Mouse (Mus musculus): ENCODE data around the gene Scrn2.

Scrn2 gene

DNA sequence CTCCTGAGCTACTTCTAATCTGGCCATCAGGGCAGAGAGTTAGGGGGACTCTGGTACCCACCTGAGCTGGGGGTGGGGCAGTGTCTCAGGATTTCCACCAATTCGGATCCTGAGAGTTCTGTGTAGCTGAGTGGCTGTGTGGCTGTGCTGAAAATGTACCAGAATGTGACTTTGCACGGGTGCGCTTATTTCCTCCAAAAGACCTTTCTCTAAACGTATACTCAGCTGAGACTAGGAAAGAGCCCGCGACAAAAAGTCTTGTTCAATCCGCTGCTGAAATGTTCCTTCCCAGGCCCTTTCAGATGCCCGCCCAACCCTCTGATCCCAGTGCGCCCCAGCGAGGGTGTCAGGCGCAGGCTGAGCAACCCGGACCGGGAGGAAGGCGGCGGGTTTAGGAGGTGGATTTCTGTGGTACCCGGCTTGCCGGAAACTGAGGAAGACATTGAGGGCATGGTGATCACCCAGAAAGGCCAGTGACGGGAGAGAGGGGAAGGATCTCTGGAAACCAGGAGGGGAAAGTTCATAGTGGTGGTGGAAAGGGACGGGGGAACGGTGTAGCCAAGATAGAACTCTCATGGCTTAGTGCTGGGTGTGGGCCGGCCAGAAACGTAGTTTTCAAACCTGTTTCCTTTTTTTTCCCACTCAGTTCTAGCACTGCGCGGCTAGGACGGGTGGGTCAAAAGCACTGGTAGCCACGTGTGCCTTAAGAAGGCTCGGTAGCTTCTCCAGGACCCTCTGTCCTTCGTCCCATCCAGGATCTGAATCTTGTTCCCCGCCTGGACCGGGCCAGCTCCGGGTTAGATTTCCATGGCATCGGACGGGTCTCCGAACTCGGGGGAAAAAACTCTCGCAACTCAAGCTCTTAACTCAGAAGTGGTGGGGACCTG is 11.8 kb upstream of the Scrn2 start:
- peak; percentile 57 for DNase-seq (ENCODE audit: low read depth, low spot score)

DNA sequence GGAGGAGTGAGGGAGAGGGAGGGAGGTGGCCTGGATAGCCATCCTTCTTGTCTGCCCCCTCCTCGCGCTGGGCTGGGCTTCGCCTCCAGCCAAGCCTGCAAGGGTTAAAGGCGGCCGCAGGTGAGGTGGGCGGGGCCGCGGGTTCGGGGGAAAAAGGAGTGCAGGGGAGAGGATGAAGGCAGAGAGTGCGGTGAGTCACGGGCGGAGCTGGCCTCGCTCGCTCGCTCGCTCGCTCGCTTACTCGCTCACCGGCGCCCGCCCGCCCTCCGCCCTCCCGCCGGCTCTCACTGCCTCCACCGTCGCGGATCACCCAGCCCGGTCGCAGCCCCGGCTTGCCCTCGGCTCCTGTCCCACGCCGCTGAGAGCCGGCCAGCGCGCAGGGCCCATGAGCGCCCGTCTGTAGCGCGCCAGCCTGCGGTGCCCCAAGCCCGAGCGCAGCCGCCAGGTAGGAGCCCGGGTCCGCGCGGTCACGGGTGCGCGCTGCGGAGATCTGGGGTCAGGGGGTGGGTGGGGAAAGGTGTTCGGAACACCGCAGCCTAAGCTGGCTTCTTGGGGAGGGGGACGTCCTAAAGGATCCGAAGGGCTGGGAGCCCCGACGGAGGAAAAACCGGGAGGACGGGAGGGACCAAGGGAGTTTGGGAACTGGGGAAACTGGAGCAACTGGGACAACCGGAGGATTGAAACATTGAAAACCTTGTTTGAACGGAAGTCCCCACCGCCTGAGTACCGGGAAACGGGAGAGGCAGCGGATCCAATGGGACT is 11.0 kb upstream of the Scrn2 start:
- DNase-seq (ENCODE audit: low read depth, low spot score) = peak; percentile 74

DNA sequence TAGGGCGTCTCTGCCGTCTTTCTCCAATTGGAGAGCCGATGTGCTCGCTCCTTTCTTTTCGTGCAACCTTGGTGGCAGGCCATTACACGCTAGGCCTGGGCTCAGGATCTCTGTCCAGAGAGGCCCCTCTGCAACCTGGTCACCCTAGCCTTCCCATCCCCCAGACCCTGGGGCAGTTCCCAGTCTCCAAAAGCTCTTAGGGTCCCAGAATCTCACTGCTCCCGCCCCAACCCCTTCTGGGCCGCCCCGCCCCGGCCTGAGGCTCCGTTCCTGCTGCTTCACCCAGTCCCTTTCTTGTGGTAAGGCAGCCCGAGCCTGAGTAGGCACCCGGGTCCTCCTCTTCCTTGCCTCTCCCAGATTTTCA is 10.4 kb upstream of the Scrn2 start:
- no peak for DNase-seq (ENCODE audit: low read depth, low spot score)

DNA sequence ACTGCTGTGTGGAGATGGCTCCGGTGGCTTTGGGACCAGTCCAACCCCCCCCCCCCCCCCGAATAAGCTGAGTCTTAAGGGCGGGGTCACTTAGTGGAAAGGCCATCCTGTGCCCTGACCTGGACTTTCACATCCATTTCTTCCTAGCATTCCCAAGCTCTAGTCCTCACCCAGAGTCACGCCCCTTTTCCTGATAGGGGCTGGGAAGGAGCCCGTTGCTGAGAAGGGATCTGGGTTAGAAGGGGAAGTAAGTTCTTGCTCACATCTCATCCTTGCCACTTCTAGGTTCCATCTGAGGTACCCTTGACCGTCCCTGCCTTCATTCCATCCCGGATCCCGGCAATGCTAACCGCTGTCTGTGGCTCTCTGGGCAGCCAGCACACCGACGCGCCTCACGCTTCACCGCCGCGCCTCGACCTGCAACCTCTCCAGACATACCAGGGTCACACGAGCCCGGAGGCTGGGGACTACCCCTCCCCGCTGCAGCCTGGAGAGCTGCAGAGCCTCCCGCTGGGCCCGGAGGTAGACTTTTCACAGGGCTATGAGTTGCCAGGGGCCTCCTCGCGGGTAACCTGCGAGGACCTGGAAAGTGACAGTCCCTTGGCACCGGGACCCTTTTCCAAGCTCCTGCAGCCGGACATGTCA is 8.5 kb upstream of the Scrn2 start:
- DNase-seq (ENCODE audit: low read depth, low spot score) = peak; percentile 68

DNA sequence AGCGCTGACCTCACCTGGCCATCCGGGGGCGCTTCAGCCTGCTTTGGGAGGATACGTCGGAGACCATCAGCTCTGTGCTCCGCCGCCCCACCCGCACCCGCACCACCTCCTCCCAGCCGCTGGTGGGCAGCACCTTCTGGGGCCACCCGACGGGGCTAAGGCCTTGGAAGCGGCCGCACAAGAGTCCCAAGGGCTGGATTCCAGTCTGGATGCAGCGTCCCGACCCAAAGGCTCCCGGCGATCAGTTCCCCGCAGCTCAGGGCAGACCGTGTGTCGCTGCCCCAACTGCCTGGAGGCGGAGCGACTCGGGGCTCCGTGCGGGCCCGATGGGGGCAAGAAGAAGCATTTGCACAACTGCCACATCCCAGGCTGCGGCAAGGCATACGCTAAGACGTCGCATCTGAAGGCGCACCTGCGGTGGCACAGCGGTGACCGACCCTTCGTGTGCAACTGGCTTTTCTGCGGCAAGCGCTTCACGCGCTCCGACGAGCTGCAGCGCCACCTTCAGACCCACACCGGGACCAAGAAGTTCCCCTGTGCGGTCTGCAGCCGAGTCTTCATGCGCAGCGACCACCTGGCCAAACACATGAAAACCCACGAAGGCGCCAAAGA is 7.8 kb upstream of the Scrn2 start:
- peak; percentile 95 for DNase-seq (ENCODE audit: low read depth, low spot score)

DNA sequence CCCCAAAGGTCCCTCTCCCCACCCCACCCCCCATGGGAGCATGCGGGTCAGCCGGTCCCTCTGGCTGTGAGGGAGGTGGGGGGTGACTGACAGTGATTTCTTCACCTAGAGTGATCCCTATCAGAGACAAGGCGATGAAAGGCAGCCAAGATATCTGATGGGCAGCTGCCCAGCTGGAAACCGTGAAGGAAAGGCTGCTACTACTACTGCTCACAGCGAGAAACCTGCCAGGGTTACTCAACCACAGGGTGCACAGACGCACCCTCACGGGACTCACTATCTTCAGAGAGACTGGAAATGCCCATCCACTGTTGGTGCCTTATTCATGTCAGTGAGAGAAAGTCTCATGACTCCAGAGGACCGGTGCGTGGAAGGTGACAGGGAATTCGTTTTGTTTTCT is 4.8 kb upstream of the Scrn2 start:
- no peak for DNase-seq (ENCODE audit: low read depth, low spot score)

DNA sequence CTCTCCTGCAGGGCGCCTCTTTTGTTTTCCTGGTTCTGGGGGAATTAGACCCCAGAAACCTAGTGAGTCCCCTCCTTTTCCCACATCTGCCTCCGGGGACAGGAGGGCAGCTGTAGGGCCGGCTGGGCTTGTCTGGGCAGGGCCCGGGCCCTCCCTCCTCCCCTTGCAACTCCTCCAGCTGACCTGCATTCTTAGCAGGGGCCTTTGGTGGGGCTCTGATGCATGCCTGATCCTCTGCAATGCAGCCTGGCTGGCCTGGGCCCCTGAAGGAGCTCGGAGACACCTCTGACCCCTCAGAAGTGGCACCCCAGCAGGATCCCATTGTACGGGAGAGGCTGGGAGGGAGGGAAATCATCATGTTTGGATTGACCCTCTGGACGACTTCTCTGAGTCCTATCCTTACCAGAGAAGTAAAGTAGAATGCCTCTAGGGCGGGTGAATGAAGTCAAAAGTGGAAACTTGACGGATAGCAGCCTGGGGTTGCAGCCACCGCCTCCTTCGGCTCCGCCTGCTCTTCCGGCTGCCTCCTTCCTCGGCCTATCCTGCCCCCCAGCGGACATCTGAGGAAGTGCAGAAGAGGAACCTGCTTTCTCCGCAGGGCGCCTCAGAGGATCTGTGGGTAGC is 3.9 kb upstream of the Scrn2 start:
- peak; percentile 95 for DNase-seq (ENCODE audit: low read depth, low spot score)

DNA sequence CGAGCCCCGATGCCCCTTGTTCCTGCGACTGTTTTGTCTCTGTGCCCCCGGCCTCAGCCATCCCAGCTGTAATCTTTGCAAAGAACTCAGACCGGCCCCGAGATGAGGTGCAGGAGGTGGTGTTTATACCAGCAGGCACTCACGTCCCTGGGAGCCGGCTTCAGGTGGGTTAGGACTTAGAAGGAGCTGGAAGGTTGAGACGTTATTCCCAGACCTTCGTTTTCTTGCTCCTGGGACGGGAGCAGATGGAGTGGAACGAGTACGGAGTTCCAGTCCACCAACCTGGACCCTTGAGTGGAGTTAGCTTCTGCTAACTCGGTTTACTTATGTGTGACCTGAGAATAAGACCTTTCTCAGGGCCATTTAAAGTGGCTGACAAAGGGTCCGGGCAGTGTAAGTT is 688 bp downstream of the Scrn2 start:
- no peak for DNase-seq (ENCODE audit: low read depth, low spot score)

DNA sequence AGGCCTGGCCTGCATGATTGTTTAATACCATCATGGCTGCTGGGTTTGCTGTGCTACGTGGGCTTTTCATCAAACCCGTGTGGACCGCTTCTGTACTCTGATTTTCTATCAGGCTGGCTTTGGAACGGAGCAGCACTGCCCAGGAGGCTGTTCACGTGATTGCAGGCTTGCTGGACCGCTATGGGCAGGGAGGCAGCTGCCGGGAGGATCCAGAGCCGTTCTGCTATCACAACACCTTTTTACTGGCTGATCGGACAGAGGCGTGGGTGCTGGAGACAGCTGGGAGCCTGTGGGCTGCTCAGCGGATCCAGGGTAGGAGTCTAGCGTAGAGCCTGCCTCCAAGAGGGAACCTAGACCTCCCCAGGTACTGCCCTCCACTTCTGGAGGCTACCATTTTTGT is 2.2 kb downstream of the Scrn2 start:
- DNase-seq (ENCODE audit: low read depth, low spot score) = no peak

DNA sequence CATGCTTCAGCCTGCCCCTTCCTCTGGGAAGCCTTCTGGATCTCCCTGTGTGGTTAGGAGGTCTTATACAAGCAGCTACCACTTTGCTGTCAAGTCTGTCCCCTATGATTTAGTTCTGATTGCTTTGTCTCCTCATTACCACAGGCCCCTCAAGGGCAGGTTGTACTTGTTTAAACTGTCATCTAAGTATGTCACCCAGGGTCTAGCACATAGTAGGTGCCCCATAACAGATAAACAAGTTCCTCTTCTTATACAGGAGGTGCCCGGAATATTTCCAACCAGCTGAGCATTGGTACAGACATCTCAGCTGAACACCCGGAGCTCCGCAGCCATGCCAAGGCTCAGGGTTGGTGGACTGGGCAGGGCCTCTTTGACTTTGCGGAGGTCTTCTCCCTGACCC is 2.8 kb downstream of the Scrn2 start:
- no peak for DNase-seq (ENCODE audit: low read depth, low spot score)

DNA sequence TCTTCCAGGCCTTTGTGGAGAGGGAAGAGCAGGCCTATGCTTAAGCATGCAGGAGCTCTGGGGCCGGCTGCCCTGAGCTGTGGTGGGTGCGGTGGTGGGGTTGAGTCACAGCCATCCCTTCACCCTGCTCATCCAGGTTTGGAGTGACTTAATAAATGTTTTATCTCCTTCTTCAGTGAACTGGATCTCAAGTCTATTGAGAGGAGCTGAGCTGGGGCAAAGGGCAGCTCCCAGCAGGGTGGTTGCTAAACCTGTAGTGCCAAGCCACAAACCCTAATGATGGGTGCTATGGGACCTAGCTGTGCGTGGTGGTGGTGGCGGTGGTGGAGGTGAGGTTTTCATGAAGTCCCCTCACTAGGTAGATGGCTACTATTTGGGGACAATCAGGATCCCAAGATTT is 4.0 kb downstream of the Scrn2 start:
- no peak for DNase-seq (ENCODE audit: low read depth, low spot score)

DNA sequence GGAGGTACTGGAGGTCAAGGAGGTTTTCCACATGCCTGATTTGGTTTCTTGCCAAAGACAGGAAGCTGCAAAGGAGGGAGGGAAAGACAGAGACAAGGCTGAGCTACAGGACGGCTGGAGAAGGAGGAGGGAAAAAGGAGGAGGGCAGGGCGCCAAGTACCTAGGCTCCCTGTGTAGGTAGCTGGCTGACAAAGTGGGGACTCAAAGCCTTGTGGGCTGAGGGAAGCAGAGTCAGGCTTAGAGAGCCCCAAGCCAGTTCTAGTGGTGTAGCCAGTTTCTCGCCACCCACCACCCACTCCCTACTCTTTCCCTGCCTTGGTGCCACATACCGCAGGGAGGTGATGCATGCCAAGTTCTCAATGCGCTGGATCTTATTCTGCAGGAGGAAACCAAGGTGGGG is 6.4 kb downstream of the Scrn2 start:
- no peak for DNase-seq (ENCODE audit: low read depth, low spot score)

DNA sequence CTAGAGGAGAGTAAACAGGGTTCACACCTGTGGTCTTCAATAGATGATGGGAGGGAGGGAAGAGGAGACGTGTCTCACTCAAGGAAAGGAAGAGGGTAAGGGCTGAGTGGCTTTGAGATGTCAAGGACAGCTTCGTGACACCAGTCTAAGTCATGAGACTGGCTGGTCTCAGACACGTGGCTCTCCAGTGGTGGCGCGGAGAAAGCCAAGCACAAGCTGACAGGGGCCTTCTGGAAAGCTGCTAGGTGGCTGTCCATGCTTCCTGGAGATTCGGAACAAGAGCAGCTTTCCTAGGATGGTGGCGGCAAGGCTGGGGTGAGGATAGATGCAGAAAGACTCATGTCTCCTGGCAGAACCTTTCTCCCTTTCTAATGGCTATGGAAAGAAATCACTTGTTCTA is 9.1 kb downstream of the Scrn2 start:
- DNase-seq (ENCODE audit: low read depth, low spot score) = peak; percentile 46

DNA sequence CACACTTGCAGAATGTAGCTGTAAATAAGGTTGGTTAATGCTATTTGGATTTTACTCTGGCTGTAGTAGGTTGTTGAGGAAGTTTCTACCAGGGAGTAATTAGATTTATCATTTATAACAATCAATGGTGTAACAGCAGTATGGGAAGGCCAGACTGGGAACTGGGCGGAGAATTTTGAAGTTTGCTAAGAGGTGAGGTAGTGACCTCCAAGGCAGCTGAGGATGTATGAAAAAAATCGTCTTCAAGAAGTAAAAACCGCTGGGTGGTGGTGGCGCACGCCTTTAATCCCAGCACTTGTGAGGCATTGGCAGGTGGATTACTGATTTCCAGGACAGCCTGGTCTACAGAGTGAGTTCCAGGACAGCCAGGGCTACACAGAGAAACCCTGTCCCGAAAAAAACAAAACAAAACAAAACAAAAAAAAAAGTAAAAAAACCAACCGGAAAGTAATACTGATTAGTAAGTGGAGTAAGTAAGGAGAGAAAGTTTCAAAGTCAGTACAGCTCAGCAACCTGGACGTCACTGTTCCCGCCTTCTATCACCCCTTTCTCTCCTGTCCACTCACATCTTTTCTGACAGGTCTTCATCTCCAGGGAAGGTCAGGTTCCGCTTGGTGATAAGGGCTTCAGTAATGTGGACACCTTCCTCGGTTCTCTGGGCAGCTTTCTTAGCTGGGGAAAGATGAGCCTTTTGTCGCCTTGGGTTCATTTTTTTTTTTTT is 10.7 kb downstream of the Scrn2 start:
- no peak for DNase-seq (ENCODE audit: low read depth, low spot score)

DNA sequence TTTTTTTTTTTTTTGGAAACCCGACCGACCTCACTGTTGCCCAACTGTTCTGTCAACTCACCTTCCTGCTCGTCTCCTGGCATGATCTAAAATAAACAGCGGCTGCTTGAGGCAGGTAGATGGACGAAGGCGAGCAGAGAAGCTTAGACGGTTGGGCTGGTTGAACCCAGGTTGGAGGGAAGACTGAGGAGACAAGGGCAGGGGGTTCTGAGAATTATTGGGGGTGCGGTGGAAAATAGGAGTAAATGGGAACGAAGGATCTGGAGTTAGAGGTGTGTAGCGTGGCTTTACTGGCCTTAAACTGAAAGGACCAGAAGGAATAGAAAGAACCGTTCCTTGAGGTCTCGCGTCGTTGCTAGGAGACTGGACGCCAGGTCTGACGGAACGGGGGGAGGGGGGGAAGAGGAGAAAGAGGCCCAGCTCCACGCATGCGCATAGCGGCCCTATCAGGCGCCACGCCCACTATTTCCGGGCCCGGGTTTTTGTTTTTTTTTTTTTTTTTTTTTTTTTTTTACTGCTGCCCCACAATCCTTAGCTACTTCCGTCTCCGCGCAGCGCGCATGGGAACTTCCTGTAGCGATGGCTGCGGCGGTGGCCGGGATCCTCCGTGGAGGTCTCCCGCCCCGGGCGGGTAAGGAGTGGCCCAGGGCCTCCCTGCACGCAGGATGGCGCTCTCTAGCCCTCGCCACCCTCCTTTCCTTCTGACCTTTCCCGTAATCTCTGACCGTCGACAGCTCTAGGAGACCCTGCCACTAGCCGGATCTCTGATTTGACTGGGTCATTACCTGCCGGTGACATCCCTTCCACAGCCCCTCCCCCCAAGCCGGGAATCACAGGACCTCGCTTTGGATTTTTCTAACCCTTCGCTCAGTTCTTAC is 11.5 kb downstream of the Scrn2 start, which contains the start of the genes Lrrc46 and Mrpl10:
Gene Lrrc46, minus strand, starts transcription at position 386 of the 878 bp plus-strand sequence.
Gene Mrpl10, plus strand, starts transcription at position 539 of the 878 bp plus-strand sequence.
- DNase-seq (ENCODE audit: low read depth, low spot score) = peak; percentile 96

DNA sequence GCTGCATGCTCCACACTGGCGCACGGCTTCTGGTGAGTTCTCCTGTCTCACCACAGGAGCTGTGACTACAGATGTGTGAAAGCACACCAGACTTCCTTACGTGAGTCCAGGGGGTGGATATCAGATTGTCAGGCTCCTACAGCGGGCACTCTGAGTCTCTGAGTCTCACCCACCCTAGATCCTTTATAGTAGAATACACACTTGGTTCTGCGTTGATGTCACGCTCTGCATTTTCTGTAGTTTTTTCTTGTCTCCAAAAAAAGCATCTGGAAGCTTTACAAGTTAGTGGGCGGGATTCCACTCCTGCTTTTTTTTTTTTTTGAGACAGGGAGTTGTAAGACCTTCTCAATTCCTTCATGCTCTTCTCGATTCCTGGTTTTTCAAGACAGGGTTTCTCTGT is 15.2 kb downstream of the Scrn2 start:
- no peak for DNase-seq (ENCODE audit: low read depth, low spot score)

DNA sequence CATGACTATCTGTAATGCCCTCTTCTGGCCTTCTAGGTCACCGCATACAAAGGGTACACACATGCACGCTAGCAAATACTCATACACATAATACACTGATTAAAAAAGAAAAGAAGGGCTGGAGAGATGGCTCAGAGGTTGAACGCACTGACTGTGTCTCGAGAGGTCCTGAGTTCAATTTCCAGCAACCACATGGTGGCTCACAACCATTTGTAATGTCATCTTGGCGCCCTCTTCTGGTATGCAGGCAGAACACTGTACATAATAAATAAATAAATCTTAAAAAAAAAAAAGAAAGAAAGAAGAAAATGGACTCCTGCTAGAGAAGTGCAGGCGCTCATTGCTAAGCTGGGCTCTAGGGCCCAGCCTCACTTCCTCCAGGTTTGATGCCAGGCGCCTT is 16.1 kb downstream of the Scrn2 start:
- peak; percentile 74 for DNase-seq (ENCODE audit: low read depth, low spot score)

DNA sequence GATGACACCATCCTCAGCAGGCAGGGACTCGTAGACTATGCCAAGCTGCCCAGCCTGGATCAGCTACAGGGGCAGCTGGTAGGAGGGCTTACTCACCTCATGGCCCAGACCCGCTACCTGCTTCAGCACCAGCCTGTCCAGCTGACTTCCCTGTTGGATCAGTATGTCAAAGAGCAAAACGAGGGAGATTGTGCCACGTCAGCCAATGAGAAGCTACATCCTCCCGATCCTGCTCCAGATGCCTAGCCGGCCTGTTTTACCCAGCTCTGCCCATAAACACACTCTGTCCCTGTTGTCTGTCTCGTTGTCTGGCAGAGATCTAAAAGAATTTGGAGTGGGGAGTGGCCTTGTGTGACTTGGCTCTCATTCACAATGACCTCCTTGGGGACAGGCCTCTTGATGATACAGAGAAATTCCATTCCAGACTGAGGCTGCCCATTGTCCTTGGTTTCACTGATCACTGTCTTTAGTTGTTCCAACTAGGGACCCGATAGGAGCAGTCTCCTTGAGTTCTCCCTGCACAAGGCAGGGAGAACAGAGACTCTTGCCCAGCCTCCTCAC is 18.4 kb downstream of the Scrn2 start:
- DNase-seq (ENCODE audit: low read depth, low spot score) = peak; percentile 57

DNA sequence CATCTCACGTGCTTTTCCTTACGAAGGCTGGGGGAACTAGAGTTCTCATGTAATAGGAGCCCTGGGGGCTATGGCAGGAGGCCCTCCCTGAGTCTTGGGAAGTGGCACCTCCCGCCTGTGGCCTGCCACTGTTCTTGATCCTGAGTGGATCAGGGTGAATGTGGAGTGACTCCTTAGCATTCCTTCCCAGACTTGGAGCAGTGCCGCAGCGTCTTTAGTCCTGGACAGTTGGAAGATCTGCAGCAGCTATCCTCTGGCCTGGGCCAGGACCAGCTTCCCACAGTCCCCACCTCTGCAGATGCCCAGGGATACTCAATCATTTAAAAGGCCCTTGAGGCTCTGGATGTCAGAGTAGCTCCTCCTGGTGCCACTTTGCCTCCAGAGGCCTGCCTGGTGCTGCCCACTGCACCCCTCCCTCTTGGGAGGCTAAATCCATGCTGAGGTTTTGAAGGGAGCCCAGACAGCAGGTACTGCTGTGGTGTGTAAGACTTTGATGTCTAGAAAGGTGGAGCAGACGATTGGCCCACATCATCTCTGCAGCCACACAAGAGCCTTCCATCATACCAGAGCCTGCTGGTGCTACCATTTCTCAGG is 19.9 kb downstream of the Scrn2 start:
- DNase-seq (ENCODE audit: low read depth, low spot score) = no peak
